Mouse (Mus musculus) hematopoietic stem cell, adult 5-6 weeks (primary cell): ENCODE measurements around the gene Ankrd50. TPM values are rescaled to one million over a fixed set of nuclear protein-coding genes. Genes with fewer than 3 reads are reported as not detected.

Experiments used
- ATAC-seq, 2 experiments: fragments of 125-278 bp in 1 of 2; replicated peaks in 1 of 2; 2 replicates each; pipeline ENCODE4 v1.8.0; 2016 to 2017; ENCODE audit warnings: inconsistent platforms in 2 of 2, mild to moderate bottlenecking in 2 of 2, moderate number of reproducible peaks in 2 of 2, low read depth in 1 of 2, moderate TSS enrichment in 1 of 2; ENCODE audit not compliant: low FRiP score in 2 of 2, poor library complexity in 2 of 2, severe bottlenecking in 2 of 2, insufficient read depth in 1 of 2, low TSS enrichment in 1 of 2
- total RNA-seq: library from RNA; stranded (forward); fragments of 172-1452, 232-1000 nt; gene quantifications from 2 replicates; pipeline ENCODE4 v1.2.3, GENCODE M21; 2017

The Ankrd50 gene
- total RNA-seq, 1 experiment from 2014 or later, result 11.8 TPM

DNA sequence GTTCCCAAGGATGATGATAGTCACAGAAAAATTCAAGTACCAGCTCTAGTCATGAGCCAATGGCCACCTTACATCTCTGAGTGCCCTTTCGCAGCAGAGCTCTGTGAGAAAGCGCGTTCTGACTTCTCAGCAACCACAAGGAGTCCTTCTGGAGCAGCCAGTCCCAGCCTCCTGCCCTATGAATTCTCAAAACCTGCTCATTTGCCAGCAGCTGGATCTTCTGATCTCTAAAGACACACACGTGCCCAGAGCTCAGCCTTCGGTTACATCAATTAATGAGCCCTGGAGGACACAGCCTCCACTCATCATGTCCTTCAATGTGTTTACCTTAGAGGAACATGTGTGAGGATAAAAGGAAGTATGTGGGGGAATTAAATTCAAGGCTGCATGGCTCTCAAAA is 53.2 kb downstream of the Ankrd50 start:
- ATAC-seq, result no peak

GRCm38 (mm10) chr3:38431042-38431441 is 53.6 kb downstream of the Ankrd50 start:
- ATAC-seq, result no peak

DNA sequence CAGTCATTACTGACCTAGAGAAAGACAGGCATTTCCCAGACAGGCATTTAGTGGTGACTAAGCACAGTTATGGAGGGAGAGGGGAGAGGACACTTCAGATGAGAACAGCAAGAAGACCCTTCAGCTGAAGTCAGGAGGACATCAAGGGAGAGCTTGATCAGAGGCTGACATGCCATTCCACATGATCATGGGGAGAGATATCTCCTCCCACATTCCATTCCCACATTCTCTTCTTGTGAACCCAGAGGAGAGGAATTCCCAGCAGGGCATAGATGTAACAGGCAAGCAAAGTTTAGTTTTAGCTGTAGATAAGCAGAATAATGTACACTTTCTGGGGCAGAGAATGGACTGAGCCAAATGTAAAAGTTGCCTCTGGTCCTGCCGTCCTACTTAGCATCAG is 57.4 kb downstream of the Ankrd50 start:
- no peak for ATAC-seq

- ATAC-seq, result no peak
Observed at GRCm38 (mm10) chr3:38423966-38424365, 60.7 kb downstream of the Ankrd50 start.

GRCm38 (mm10) chr3:38419896-38420295 is 64.7 kb downstream of the Ankrd50 start:
- no peak for ATAC-seq

- ATAC-seq, result no peak
Observed at GRCm38 (mm10) chr3:38415292-38415930, 69.2 kb downstream of the Ankrd50 start.
